Mouse (Mus musculus): ENCODE measurements around the gene Hexa.

DNA sequence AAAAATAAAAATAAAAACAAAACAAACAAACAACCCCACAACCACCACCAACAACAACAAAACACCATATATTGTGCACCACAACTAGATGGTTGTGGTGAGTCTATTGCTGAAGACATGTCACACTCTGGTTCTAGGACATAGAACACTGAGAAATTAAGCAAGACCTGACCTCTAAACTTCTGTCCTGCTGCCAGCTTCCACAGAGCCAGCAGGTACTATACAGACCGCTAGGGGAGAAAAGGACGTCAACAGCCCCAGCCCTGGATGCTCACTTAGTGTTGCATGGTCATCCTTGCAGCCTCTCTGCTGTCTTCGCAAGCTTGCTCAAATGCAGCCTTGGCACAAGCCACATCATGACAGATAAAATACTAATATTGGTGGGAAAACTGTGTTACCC, 11.8 kb upstream of the Hexa start:
- no peak for TF ChIP-seq CTCF (conservative IDR thresholded peaks at IDR 0.05; ENCODE audit: low read length)
- TF ChIP-seq POU5F1 (IDR thresholded peaks at IDR 0.05; ENCODE audit: borderline replicate concordance, low read length): no peak

Measured in E14TG2a.4 (cell line).